Mouse (Mus musculus) heart, postnatal 10 days (tissue): ENCODE data around the gene Cdh13. TPM values are rescaled to one million over a fixed set of nuclear protein-coding genes. Genes with fewer than 3 reads are reported as not detected.

Source experiments
- DNase-seq, 2 experiments: peaks; one replicate each; pipeline ENCODE4 v3.0.0; 2021
- intact Hi-C: fragments of 180-260 bp; cut with DNase I; formaldehyde crosslinking; loops from one replicate; pipeline ENCODE4 v1.15.1; 2025
- total RNA-seq, 2 experiments: library from RNA; stranded (reverse); gene quantifications; 2 replicates each; pipeline ENCODE4 v1.2.3; 2021

Gene Cdh13
- 100 to 1,000 TPM; 217 to 231 TPM for total RNA-seq

DNA sequence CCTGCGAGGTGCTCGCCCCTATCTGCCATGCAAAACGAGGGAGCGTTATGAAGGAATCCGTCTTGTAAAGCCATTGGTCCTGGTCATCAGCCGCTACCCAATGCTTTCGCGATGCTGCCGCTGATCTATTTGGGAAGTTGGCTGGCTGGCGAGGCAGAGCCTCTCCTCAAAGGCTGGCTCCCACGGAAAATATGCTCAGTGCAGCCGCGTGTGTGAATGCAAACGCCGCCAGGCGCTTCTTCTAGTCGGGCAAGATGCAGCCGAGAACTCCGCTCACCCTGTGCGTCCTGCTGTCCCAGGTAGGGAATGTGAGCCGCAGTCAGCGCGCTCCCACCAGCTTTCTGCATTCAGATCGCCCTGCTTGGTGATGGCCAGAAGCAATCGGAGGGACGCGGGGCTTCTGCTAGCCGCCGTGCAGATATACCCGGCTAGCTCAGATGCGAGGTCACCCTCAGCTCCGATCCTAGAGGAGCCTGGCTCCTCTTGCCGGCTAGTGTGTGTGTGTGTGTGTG lies at the start of gene Cdh13:
Cdh13 (plus strand) TSS at position 134 of the 512 bp plus-strand sequence.
- peak; percentile 74 to 77 for DNase-seq
- intact Hi-C loops, result loop anchor here (5.0 kb wide), 1 partner anchor 351 kb away; no protein-coding TSS in a partner anchor

GRCm38 (mm10) chr8:118235626-118236025 lies 47.9 kb upstream of the Cdh13 start:
- DNase-seq, result no peak
- intact Hi-C loops, result loop anchor here (5.0 kb wide), 2 partner anchors 143 to 303 kb away; no protein-coding TSS in a partner anchor

GRCm38 (mm10) chr8:118237150-118237620 lies 46.3 kb upstream of the Cdh13 start:
- intact Hi-C loops, result loop anchor here (5.0 kb wide), 2 partner anchors 145 to 305 kb away; no protein-coding TSS in a partner anchor

GRCm38 (mm10) chr8:118238156-118238555 lies 45.4 kb upstream of the Cdh13 start:
- intact Hi-C loops, result loop anchor here (5.0 kb wide), 2 partner anchors 146 to 306 kb away; no protein-coding TSS in a partner anchor
- DNase-seq, result no peak

More at GRCm38 (mm10) chr8:118237150-118237620, 46.3 kb upstream of the Cdh13 start:
- peak; percentile 55 to 56 for DNase-seq

- no peak for DNase-seq
- intact Hi-C loops, result loop anchor here (5.0 kb wide), 2 partner anchors 147 to 307 kb away; no protein-coding TSS in a partner anchor
Observed at GRCm38 (mm10) chr8:118239186-118239585, 44.3 kb upstream of the Cdh13 start.

GRCm38 (mm10) chr8:118249319-118249718 lies 34.2 kb upstream of the Cdh13 start:
- DNase-seq, result no peak
- intact Hi-C loops, result no loop called here

DNA sequence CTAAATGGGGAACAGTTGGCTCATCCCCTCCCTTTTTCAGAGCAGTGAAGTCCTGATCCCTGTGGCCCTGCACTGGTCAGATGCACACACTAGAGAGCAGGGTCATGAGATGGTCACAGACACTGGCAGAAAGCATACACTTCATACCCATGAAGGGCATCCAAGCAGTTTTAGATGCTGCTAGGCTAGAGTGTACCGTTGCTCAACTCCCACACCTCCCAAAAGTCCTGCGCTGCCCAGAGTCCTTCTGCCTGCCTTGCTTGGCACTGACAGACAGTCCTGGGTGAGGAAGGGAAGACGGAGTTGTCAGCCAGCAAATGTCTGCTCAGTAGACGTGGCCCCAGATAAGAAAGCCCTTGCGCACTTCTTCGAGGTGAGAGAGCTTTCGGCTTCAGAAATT lies 33.6 kb upstream of the Cdh13 start:
- intact Hi-C loops, result no loop called here
- DNase-seq, result no peak

- intact Hi-C loops, result no loop called here
- no peak for DNase-seq
Observed at GRCm38 (mm10) chr8:118263117-118263516, 20.4 kb upstream of the Cdh13 start.

GRCm38 (mm10) chr8:118270751-118271402 lies 12.7 kb upstream of the Cdh13 start:
- intact Hi-C loops, result no loop called here
- DNase-seq, result peak in 1 of 2 experiments; percentile 21

- intact Hi-C loops, result no loop called here
- no peak for DNase-seq
Observed at GRCm38 (mm10) chr8:118272493-118272892, 11.0 kb upstream of the Cdh13 start.

DNA sequence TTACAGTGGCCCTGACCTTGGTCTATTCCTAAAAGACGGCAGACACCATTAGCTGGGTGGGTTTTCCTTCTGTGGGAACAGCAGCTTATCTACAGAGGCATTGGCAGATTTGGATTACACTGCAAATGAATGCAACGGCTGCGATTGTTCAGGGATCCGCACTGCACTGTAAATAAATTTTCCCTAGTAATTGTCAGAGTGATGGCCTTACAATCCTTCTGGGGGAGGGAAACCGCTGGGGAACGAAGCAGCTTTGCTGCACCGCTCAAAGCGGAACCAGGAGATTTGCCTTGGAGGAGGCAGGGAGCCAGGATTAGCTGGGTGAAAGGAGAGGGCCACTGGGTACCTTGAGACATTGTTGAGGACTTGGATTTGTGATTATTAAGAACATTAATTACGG lies 9.3 kb upstream of the Cdh13 start:
- intact Hi-C loops, result no loop called here

DNA sequence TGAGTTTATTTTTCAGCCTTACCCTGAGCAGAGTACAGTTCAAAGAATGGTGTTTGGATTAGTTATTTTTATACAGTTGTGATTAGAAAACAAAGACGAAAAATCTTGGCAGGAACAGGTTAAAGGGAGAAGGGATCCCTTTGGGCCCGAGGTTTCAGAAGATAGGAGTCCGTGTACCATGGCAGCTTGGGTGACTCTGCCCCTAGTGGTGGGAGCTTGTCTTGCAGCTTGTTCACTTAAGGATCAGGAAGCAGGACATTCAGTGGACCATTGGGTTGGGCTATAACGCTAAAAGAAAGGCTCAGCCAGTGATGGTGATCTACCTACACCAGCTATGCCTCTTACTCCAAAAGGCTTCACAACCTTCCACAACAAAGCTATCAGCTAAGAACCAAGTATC lies 8.8 kb upstream of the Cdh13 start:
- intact Hi-C loops, result no loop called here

More for the DNA sequence above, 9.3 kb upstream of the Cdh13 start:
- no peak for DNase-seq

GRCm38 (mm10) chr8:118284112-118285029 lies 838 bp downstream of the Cdh13 start:
- DNase-seq, result peak; percentile 63 to 64
- intact Hi-C loops, result loop anchor here (5.0 kb wide), 5 partner anchors 233 to 778 kb away; no protein-coding TSS in a partner anchor

More for the DNA sequence above, 8.8 kb upstream of the Cdh13 start:
- DNase-seq, result peak; percentile 75 to 89

DNA sequence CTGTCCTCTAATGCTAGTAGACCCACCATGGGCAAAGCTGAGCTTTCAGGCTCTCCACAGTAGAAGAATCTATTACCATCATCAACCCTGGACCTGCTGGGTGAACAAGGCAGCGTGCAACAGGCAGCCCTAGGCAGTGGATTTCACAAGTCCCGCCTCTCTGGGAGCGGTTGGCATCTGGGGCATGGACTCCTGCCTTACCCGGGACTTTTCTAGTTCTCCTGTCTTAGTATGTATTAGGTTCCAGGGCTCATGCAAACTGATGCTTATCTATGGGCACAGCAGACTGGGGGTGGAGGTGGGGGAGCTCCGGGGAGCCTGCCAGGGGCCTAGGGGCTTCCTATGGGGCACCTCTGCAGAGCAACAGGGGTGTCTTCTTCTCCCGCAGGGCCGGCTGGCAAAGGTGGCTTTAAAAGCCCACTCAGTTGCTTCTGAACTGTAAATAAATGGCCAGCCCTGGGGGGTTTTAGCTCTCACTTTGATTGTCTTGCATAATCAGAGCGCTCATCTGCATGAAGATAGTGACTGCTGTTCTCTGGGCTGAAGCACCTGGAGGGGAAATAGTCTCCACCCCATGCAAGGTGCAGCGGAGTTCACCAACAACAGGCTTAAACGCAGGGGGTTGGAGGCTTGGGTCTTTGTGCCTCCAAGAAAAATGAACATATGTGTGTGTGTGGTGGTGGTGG lies 2.2 kb downstream of the Cdh13 start:
- intact Hi-C loops, result loop anchor here (2.0 to 5.0 kb wide), 6 partner anchors 157 to 777 kb away; no protein-coding TSS in a partner anchor
- DNase-seq, result peak; percentile 59 to 64

GRCm38 (mm10) chr8:118286282-118287180 lies 3.0 kb downstream of the Cdh13 start:
- intact Hi-C loops, result loop anchor here (2.0 to 5.0 kb wide), 6 partner anchors 156 to 776 kb away; no protein-coding TSS in a partner anchor
- peak; percentile 73 to 76 for DNase-seq

GRCm38 (mm10) chr8:118287496-118287895 lies 4.0 kb downstream of the Cdh13 start:
- intact Hi-C loops, result loop anchor here (2.0 to 5.0 kb wide), 6 partner anchors 155 to 775 kb away; no protein-coding TSS in a partner anchor
- DNase-seq, result peak; percentile 70

DNA sequence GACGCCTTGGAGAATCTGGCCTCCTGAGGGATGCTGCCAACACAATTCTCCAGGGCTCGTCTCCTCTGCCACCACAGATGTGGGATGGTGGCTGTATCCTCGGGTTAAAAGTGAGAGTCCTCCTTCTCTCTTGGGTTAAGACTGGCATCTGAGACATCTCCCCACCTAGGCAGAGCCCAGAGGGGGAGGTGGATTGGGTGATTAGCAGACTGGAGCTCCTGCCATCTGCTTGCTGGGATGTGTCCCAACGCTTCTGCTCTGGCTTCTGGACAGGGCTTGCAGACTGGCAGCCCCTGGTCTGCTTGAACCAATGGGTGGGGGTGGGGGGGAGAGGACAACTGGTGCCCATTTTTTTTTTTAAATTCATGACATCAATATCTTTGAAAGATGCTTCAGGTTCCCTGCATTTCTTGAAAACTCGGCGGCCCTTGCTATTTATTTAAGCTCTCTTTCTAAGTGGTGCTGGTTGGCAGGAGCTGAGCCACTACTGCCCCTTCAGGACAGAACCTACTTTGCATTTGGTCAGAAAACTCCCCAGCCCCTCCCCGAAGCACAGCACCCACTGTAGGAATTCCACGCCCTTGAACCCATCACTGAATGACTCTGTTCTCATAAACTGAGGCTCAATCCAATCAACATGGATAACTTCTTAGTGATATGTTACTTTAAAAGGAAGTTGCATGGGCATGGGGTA lies 4.9 kb downstream of the Cdh13 start:
- peak; percentile 27 to 28 for DNase-seq
- intact Hi-C loops, result loop anchor here (1.0 to 5.0 kb wide), 6 partner anchors 88 to 774 kb away; no protein-coding TSS in a partner anchor

DNA sequence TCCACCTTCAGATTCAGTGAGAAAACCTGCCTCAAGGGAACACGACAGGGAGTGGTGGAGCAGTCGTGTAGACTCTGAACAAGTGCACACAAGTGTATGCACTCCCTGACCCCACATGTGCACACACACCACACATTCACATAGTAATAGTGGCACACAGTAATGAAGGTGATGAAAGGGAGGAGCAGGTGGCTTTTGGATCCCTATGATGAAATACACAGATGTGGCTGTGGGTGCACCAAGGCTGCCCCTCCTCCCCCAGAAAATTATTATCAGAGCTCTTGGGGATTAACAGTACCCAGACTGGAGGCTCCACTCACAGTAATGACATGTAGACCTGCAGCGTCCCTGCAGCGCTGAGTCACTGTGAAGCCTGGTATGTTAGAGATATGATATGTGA lies 5.6 kb downstream of the Cdh13 start:
- intact Hi-C loops, result loop anchor here (2.0 to 5.0 kb wide), 5 partner anchors 88 to 773 kb away; no protein-coding TSS in a partner anchor

More for the DNA sequence above, 5.6 kb downstream of the Cdh13 start:
- peak in 1 of 2 experiments; percentile 12 for DNase-seq
